In genomic region chr15:81302151-81302808, GRCm38 (mm10) we compare ENCODE assay signal across 10 mouse cellular contexts. TPM values are rescaled to one million over a fixed set of nuclear protein-coding genes. Genes with fewer than 3 reads are reported as not detected.
DNase-seq lines count a peak whose midpoint lies in the region; ATAC-seq and TF ChIP-seq lines count a peak whose summit lies in the region.
"Had no signal": no experiment of that assay in that cellular context is flagged by ENCODE, and none has a peak within 500 bp of the region (broad histone marks: within the 10 kb centered on the region; RNA-seq: fewer than 3 reads in every experiment).

No protein-coding gene starts in this region.

- H3K36me3 ChIP-seq in hindbrain, embryonic 12.5 days, result no peaks in the 10 kb centered on the region
- H3K36me3 ChIP-seq: hindbrain, embryonic 15.5 days; neural tube, embryonic 12.5 days had no signal

- H3K9me3 ChIP-seq in hindbrain, embryonic 12.5 days (replicated peaks), result no peaks in the 10 kb centered on the region
- H3K9me3 ChIP-seq: hindbrain, embryonic 15.5 days; neural tube, embryonic 12.5 days had no signal

- H3K27me3 ChIP-seq in hindbrain, embryonic 12.5 days, result no peaks in the 10 kb centered on the region
- H3K27me3 ChIP-seq: hindbrain, embryonic 15.5 days; neural tube, embryonic 12.5 days had no signal

- peak; percentile 70 for TF ChIP-seq CTCF in gastrocnemius, adult 2 months (IDR thresholded peaks at IDR 0.05)
- TF ChIP-seq CTCF in lung, adult 2 months (IDR thresholded peaks at IDR 0.05; ENCODE audit: insufficient read depth, low read length), result 0 out of 2 replicates have a peak, but pooled peaks have one; percentile 26

- ATAC-seq in hindbrain, embryonic 12.5 days (ENCODE audit: low FRiP score), result no peak

- intact Hi-C loops in gastrocnemius, adult 2 months (cut with DNase I), result loop anchor here (2.0 to 5.0 kb wide), 2 partner anchors 63 to 220 kb away; no protein-coding TSS in a partner anchor
- intact Hi-C loops in gastrocnemius, postnatal 14 days (cut with DNase I; ENCODE audit: low total_unique reads), result loop anchor here (5.0 kb wide), 1 partner anchor 65 kb away; the partner anchor contains the start of gene Mchr1

- H3K27ac ChIP-seq in gastrocnemius, adult 2 months, result no peak overlapping the region
- no peak overlapping the region for H3K27ac ChIP-seq in hindbrain, embryonic 12.5 days
- H3K27ac ChIP-seq: hindbrain, embryonic 15.5 days; neural tube, embryonic 12.5 days had no signal

- DNase-seq in gastrocnemius, adult 2 months, result no peak
- DNase-seq in gastrocnemius, postnatal 14 days, result no peak
- DNase-seq in 3T3-L1 (ENCODE audit: low read depth, low spot score) (peak; percentile 63), R1 (ENCODE audit: low read depth, low spot score) (peak; percentile 90)
- peak; percentile 7 for DNase-seq in lung, adult 2 months
- peak; percentile 45 for DNase-seq in thymus, postnatal 4 days
- DNase-seq in urinary bladder, postnatal 25 days (ENCODE audit: low spot score), result no peak

- H3K4me2 ChIP-seq in hindbrain, embryonic 12.5 days (replicated peaks), result no peak overlapping the region
- H3K4me2 ChIP-seq: hindbrain, embryonic 15.5 days; neural tube, embryonic 12.5 days had no signal

- H3K4me3 ChIP-seq in gastrocnemius, adult 2 months, result no peak overlapping the region
- no peak overlapping the region for H3K4me3 ChIP-seq in lung, adult 2 months (replicated peaks; ENCODE audit: extremely low read depth, low read depth, low read length)
- H3K4me3 ChIP-seq in hindbrain, embryonic 12.5 days, result no peak overlapping the region
- H3K4me3 ChIP-seq: hindbrain, embryonic 15.5 days; neural tube, embryonic 12.5 days had no signal

- H3K4me1 ChIP-seq in lung, adult 2 months (ENCODE audit: control insufficient read depth, insufficient read depth, low read length), result peaks cover 2% of the 10 kb centered on the region
- H3K4me1 ChIP-seq in hindbrain, embryonic 12.5 days, result no peaks in the 10 kb centered on the region
- H3K4me1 ChIP-seq: hindbrain, embryonic 15.5 days; neural tube, embryonic 12.5 days had no signal

- 39% methylated on average over 13 of the region's 13 CpGs for WGBS in lung, adult 2 months
- WGBS in hindbrain, embryonic 12.5 days, result 74% methylated on average over 13 of the region's 13 CpGs

- no peak overlapping the region for H3K9ac ChIP-seq in hindbrain, embryonic 12.5 days
- H3K9ac ChIP-seq: hindbrain, embryonic 15.5 days; neural tube, embryonic 12.5 days had no signal

- TF ChIP-seq POLR2A in lung, adult 2 months (IDR thresholded peaks at IDR 0.05; ENCODE audit: borderline replicate concordance, extremely low read depth, low read depth, low read length), result no peak

RNA-seq across cellular contexts. Expression of gene Slc25a17, which starts 58.3 kb away (rescaled TPM):
- 10 to 100 TPM in 1 of 2 experiments, 1 to 10 TPM in 1; 8.7 to 10.8 TPM for total RNA-seq in gastrocnemius, adult 2 months (2021)
- 10 to 100 TPM; 15.6 to 15.9 TPM for total RNA-seq in gastrocnemius, postnatal 14 days (2021)
- polyA plus RNA-seq in lung, adult 2 months (2012; rRNA removed), result 25.9 and 44.2 TPM in 2 replicates
- polyA plus RNA-seq in hindbrain, embryonic 12.5 days (2016; fragmentation: Nextera tagmentation; extraction: Ambion mirVana), result 106 and 111 TPM in 2 replicates

Comparison
In these comparisons a context has a peak if more than half of its experiments do, and no peak if none do; other contexts are left out.
1. DNase-seq: peak in 3T3-L1 (single experiment), R1 (single experiment), lung, adult 2 months (single experiment) and thymus, postnatal 4 days (single experiment); none in gastrocnemius, adult 2 months (single experiment), gastrocnemius, postnatal 14 days (single experiment) and urinary bladder, postnatal 25 days (single experiment).